In genomic region chr12:53124131-53124530, GRCm38 (mm10) we compare ENCODE assay signal across 8 mouse cellular contexts.
DNase-seq lines count a peak whose midpoint lies in the region; ATAC-seq lines count a peak whose summit lies in the region.
"Had no signal": no experiment of that assay in that cellular context is flagged by ENCODE, and none has a peak within 500 bp of the region (broad histone marks: within the 10 kb centered on the region; RNA-seq: fewer than 3 reads in every experiment).

No protein-coding gene starts in this region.

- ATAC-seq in neural tube, embryonic 13.5 days (ENCODE audit: low read depth), result peak; percentile 66; the same call in 1 of the 2 replicates

- H3K27ac ChIP-seq in neural tube, embryonic 13.5 days (replicated peaks), result peak overlapping the region; percentile 77

- peak overlapping the region; percentile 26; the same call in 1 of the 2 replicates for H3K4me2 ChIP-seq in neural tube, embryonic 13.5 days

- no peaks in the 10 kb centered on the region for H3K9me3 ChIP-seq in neural tube, embryonic 13.5 days

- no peak for DNase-seq in neural tube, embryonic 10.5 days (ENCODE audit: extremely low spot score, low spot score)
- DNase-seq in gastrocnemius, postnatal 25 days, result peak; percentile 13
- DNase-seq in kidney, postnatal 10 days, result peak; percentile 52
- peak; percentile 28 to 34 for DNase-seq in lung, postnatal 4 days
- no peak for DNase-seq in embryo, embryonic 10.5 days (ENCODE audit: low spot score)
- DNase-seq in spleen, adult 12 weeks (ENCODE audit: low spot score), result no peak

- WGBS in neural tube, embryonic 13.5 days, result 57% methylated on average over 7 of the region's 7 CpGs

- peaks cover 35% of the 10 kb centered on the region for H3K4me1 ChIP-seq in neural tube, embryonic 13.5 days (replicated peaks)

- 0 out of 2 replicates have a peak, but pooled peaks cover 8% of the 10 kb centered on the region for H3K36me3 ChIP-seq in neural tube, embryonic 13.5 days

- no peak overlapping the region for H3K9ac ChIP-seq in neural tube, embryonic 13.5 days

- H3K4me3 ChIP-seq in neural tube, embryonic 13.5 days, result no peak overlapping the region
- H3K4me3 ChIP-seq: myocyte had no signal

- no peaks in the 10 kb centered on the region for H3K27me3 ChIP-seq in neural tube, embryonic 13.5 days

Comparison
In these comparisons a context has a peak if more than half of its experiments do, and no peak if none do; other contexts are left out.
1. DNase-seq: peak in gastrocnemius, postnatal 25 days (single experiment), kidney, postnatal 10 days (single experiment) and lung, postnatal 4 days (2 of 2); none in neural tube, embryonic 10.5 days (single experiment), embryo, embryonic 10.5 days (single experiment) and spleen, adult 12 weeks (single experiment).